Mouse (Mus musculus) embryo, embryonic 9.5 days (tissue): ENCODE measurements around the gene Naa80.
A peak's percentile ranks its signal among the peaks of the same experiment; 100 is the strongest.
"Not testable (repeated sequence)": the region's sequence is repeated elsewhere in the genome, so short reads cannot be mapped to it uniquely, and the experiment has no call there.

ENCODE experiments used
- DNase-seq: peaks from one replicate; pipeline ENCODE4 v3.0.0-alpha.2; 2017; ENCODE audit errors: extremely low spot score

The Naa80 gene

DNA sequence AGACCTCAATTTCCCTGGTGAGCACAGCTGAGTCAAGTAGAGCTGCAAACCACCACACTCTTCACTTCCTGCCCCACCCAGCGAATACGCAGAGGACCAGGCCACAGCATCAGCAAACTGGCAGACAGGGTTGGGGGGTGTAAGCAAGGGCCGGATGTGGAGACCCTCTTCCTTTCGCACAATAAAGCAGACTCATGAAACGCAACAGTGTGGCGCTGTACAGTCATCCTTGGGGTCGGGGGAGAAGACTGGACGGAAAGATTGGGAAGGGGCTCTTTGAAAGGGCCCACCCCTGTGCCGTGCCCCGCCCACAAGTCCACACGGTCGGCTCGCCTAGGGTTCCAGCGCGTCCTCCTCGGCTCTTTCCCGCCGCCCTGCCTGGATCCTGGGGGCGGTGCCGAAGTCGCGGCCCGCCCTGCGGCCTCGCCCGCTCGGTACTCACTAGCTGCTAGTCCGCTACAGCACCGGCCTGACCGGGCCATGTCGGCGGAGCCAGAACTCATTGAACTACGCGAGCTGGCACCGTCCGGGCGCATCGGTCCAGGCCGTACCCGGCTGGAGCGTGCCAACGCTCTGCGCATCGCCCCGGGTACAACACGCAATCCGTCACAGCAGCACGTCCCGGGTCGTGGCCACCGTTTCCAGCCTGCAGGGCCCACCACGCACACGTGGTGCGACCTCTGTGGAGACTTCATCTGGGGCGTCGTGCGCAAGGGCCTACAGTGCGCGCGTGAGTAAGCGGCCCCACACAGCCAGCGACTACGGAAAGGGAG lies 27.4 kb upstream of the Naa80 start, which contains the start of gene Rassf1:
Rassf1 (plus strand) TSS at position 439 of the 773 bp plus-strand sequence.
- DNase-seq: peak; percentile 72

DNA sequence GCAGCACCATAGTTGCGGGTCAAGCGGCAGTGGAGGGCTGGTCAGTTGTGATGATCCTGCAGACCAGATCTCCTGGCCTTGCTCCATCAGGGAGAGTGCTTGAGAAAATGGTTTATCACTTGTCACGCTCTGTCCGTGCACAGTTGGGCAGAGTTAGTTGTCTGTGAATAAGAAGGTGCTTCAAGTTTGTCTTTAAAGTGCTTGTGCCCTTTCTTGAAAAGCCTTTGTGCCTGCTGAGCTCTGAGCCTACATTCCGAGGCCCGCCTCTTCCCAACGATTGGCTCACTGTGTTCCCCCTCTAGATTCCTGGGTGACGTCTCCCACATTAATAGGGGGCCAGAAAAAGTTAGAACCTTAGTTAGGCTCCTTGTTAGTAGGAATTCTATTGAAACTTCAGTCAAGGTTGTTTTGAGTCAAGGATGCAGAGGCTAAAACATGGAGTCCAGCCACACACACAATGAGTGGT lies 26.8 kb upstream of the Naa80 start:
- DNase-seq: no peak

- no peak for DNase-seq
Observed at GRCm38 (mm10) chr9:107552690-107553393, 25.8 kb upstream of the Naa80 start.

DNA sequence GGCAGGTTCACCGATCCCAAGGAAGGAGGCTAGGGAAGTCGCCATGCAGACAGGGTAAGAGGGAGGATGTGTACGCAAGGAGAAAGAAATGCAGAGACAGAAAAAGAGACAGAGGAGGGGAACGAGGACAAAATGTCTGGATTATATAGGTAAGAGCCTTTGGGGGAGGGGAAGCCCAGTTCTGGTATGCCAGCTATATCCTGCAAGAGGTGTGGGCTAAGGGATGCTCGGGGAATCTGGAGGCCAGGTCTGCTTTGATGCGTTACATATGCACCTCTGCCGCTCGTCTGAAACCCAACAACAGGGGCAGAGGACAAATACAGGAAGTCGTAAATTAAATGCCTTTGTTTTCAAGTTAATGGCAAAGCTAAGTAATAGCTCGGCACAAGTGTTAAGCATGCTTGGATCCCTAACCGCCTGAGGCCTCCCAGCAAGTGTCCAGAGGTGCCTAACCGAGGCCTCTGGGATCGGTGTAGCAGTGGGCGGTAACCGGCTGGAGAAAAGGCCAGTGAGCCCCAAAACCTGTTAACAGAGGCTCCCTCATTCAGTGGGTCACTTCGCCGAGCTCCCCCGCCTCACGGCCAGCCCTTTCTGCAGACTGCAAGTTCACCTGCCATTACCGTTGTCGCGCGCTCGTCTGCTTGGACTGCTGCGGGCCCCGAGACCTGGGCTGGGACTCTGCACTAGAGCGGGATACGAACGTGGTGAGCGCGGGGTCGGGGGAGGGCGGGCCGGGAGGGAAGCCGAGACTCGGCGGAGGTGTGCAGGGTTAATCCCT lies 25.0 kb upstream of the Naa80 start:
- no peak for DNase-seq

GRCm38 (mm10) chr9:107554319-107554825 lies 24.3 kb upstream of the Naa80 start:
- peak; percentile 97 for DNase-seq

DNA sequence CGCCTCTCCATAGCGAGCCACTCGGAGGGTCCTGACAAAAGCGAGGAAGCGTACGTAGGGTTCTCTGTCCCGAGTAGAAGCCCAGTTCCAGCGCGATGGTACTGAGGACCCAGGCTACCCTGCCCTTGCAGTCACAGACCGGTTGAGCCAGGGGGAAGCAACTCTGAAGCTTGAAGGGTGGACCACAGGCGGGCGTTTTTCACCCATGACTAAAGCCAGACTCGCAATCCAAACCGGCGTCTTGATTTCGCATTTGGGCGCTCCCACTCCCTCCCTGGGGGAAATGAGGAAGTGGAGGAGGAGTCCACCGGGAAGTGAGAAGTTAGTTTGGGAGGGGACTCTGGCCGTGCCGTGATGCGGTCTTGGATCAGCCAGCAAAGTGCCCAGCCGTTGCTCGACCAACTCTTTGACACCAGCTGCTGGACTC lies 23.6 kb upstream of the Naa80 start:
- DNase-seq: peak; percentile 69

DNA sequence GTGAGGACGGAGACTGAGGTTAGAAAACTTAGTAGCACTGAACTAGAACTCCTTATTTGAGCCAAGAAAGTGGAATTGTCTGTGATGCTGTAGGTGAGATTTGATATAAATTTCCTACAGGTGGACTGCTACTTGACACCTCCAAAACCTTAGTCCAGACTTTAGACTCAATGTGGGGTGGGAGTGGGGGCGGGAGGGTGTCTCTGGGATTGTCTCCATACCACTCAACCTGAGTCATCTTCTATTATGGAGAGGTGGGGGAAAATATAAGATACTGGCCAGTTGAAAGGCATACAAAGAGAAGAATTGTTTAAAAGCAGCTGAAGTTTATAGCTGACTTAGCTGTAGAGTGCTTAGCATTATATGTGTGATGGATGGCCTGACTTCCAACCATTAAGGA lies 23.0 kb upstream of the Naa80 start:
- no peak for DNase-seq

- DNase-seq: no peak
Observed at GRCm38 (mm10) chr9:107556346-107556745, 22.3 kb upstream of the Naa80 start.

GRCm38 (mm10) chr9:107563029-107563581 lies 15.6 kb upstream of the Naa80 start, which contains the start of gene Tusc2:
Gene Tusc2 (plus strand): TSS chr9:107563255.
- peak; percentile 90 for DNase-seq

GRCm38 (mm10) chr9:107565556-107565955 lies 13.1 kb upstream of the Naa80 start:
- DNase-seq: not testable (repeated sequence)

GRCm38 (mm10) chr9:107566041-107566709 lies 12.5 kb upstream of the Naa80 start:
- DNase-seq: peak; percentile 77

DNA sequence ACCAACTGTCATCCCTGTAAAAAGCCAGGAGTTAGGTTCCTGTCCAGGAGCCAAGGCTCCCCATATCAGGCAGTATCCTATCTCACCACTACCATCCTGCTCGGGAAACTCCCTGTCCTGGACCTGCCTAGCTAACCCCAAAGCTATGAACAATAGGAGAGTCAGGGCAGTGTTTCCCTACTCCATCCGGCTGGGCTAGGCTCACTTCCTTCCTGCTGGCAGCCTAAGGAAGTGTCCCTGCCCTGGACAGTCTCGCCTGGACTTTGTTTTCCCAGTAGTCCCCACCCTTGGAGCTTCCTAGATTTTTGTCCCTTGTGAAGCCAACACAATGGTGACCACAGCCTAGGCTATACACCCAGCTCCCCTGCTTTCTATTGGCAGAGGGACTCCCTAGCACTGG lies 11.8 kb upstream of the Naa80 start:
- no peak for DNase-seq

GRCm38 (mm10) chr9:107567702-107568319 lies 10.9 kb upstream of the Naa80 start, which contains the start of gene Hyal2:
Gene Hyal2 (plus strand): TSS chr9:107567945.
- DNase-seq: peak; percentile 48

GRCm38 (mm10) chr9:107568331-107569261 lies 10.1 kb upstream of the Naa80 start:
- peak; percentile 91 for DNase-seq

DNA sequence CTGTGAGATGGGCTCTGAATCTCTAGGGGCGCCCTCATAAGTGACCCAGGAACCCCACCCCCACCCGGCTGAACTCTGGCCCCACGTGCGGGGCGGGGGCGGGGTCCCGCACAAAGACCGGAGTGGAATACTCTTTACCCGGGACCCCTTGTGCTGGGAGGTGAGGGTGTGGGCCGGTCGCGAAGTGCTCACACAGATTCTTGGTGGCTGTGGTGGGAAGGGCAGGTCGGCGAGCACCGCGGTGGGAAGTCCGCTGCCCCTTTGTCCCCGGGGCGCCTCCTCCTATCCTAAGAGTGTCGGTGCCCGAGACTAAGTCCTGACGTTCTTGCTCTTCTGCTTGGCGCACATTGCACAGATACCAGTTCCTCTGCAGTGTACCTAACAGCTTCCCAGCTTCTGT lies 9.4 kb upstream of the Naa80 start:
- DNase-seq: no peak

GRCm38 (mm10) chr9:107570016-107570415 lies 8.7 kb upstream of the Naa80 start:
- no peak for DNase-seq

- no peak for DNase-seq
Observed at GRCm38 (mm10) chr9:107570845-107571244, 7.8 kb upstream of the Naa80 start.

DNA sequence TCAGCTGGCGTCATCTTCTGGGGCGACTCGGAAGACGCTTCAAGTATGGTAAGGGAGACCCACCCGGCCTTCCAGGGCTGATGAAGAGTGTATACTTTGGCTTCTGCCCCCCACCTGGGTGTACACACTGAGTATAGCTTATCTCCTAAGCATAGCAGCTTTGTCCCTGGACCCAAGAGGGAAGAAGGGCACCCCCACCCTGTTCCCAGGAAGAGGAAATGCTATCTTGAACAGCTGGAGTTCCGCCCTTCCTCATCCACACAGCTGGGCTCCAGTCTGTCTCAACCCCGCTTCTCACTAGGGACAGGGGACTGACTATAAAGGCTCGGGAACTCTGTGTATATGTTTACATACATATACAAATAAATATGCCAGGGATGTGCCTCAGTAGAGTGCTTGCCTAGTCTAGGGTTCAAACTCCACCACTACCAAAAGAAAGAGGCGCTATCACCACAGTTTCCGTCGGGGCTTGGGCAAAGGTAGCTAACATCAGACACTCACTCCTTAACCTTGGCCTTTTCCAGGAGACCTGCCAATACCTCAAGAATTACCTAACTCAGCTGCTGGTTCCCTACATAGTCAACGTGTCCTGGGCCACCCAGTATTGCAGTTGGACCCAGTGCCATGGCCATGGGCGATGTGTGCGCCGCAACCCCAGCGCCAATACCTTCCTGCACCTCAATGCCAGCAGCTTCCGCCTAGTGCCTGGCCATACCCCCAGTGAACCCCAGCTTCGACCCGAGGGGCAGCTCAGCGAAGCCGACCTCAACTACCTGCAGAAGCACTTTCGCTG lies 7.0 kb upstream of the Naa80 start:
- DNase-seq: no peak

DNA sequence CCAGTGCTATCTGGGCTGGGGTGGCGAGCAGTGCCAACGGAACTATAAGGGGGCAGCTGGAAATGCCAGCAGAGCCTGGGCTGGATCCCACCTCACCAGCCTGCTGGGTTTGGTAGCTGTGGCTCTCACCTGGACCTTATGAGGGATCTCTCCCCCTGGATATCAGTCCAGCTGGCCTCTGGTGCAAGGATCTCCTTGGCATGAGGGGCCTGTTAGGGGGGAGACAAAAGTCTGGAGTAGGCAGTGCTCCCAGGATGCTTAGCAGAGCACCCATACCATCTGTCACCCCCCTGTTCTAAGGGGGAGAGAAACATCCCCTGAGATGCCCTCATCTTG lies 6.4 kb upstream of the Naa80 start:
- no peak for DNase-seq
